ENCODE assay signal across 8 mouse cellular contexts in the genomic region with DNA sequence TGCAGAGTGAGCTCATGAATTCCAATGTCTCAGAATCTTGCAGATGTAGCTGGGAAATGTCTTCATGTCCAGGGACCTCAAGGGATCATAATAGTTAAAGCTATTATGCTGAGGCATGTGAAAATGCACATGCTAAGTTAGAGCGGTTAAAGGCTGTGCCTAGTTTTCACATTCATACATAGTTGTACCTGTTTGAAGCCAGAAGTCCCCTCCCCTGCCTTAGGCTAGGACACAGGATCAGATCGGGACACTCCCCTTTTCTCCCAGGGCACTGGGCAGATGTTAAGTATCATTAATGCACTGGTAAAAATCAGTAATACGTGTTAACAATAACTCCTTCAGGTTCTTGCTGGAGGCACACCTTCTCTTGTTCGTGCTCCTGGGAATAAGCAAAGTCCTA. TPM values are rescaled to one million over a fixed set of nuclear protein-coding genes. Genes with fewer than 3 reads are reported as not detected.
DNase-seq lines count a peak whose midpoint lies in the region; ATAC-seq and TF ChIP-seq lines count a peak whose summit lies in the region.

No protein-coding gene starts in this region.

- H3K27me3 ChIP-seq in kidney, embryonic 16.5 days (ENCODE audit: insufficient read depth, low read length) = peaks cover 3% of the 10 kb centered on the region; the same call in 1 of the 2 replicates
- no peaks in the 10 kb centered on the region for H3K27me3 ChIP-seq in embryonic facial prominence, embryonic 11.5 days (ENCODE audit: control insufficient read depth, insufficient read depth, low read length)
- no peaks in the 10 kb centered on the region for H3K27me3 ChIP-seq in hindbrain, postnatal 0 days (ENCODE audit: insufficient read depth, low read length)
- peaks cover 6% of the 10 kb centered on the region for H3K27me3 ChIP-seq in midbrain, embryonic 16.5 days (ENCODE audit: control insufficient read depth, insufficient read depth, low read depth, low read length)

- peaks cover 4% of the 10 kb centered on the region; the same call in 1 of the 2 replicates for H3K4me1 ChIP-seq in kidney, embryonic 16.5 days (ENCODE audit: insufficient read depth, low read length)
- no peaks in the 10 kb centered on the region for H3K4me1 ChIP-seq in embryonic facial prominence, embryonic 11.5 days (ENCODE audit: control insufficient read depth, insufficient read depth, low read length)
- H3K4me1 ChIP-seq in hindbrain, postnatal 0 days (ENCODE audit: insufficient read depth, low read length) = no peaks in the 10 kb centered on the region
- peaks cover 9% of the 10 kb centered on the region; the same call in 1 of the 2 replicates for H3K4me1 ChIP-seq in midbrain, embryonic 16.5 days (ENCODE audit: control insufficient read depth, insufficient read depth, low read length)

- ATAC-seq in kidney, embryonic 16.5 days (ENCODE audit: low FRiP score, low TSS enrichment) = peak; percentile 68; the same call in 1 of the 2 replicates
- ATAC-seq in embryonic facial prominence, embryonic 11.5 days (replicated peaks; ENCODE audit: insufficient number of reproducible peaks, low FRiP score, low TSS enrichment, low read depth) = peak; percentile 58; the same call in 1 of the 2 replicates
- no peak; the same call in 1 of the 2 replicates for ATAC-seq in hindbrain, postnatal 0 days
- ATAC-seq in midbrain, embryonic 16.5 days = peak; percentile 71
- no peak for ATAC-seq in inflammation-experienced regulatory T-cells, adult 6 months

- peak overlapping the region; percentile 48 for H3K4me3 ChIP-seq in kidney, embryonic 16.5 days (ENCODE audit: low read length)
- peak overlapping the region; percentile 27 for H3K4me3 ChIP-seq in embryonic facial prominence, embryonic 11.5 days (ENCODE audit: low read depth, low read length)
- peak overlapping the region; percentile 37 for H3K4me3 ChIP-seq in hindbrain, postnatal 0 days (ENCODE audit: low read length)
- H3K4me3 ChIP-seq in midbrain, embryonic 16.5 days (ENCODE audit: low read depth, low read length) = peak overlapping the region; percentile 45

- 62% methylated on average over 4 of the region's 4 CpGs for WGBS in kidney, embryonic 16.5 days
- 64% methylated on average over 4 of the region's 4 CpGs for WGBS in embryonic facial prominence, embryonic 11.5 days
- WGBS in hindbrain, postnatal 0 days = 59% methylated on average over 4 of the region's 4 CpGs
- WGBS in midbrain, embryonic 16.5 days = 54% methylated on average over 4 of the region's 4 CpGs

- TF ChIP-seq CTCF in hindbrain, postnatal 0 days (IDR thresholded peaks at IDR 0.05; ENCODE audit: low read depth) = no peak

- peak overlapping the region; percentile 54 for H3K9ac ChIP-seq in kidney, embryonic 16.5 days (replicated peaks; ENCODE audit: low read length)
- H3K9ac ChIP-seq in embryonic facial prominence, embryonic 11.5 days (replicated peaks; ENCODE audit: low read length) = no peak overlapping the region; the same call in 1 of the 2 replicates
- peak overlapping the region; percentile 57 for H3K9ac ChIP-seq in hindbrain, postnatal 0 days (replicated peaks; ENCODE audit: low read length)
- peak overlapping the region; percentile 70 for H3K9ac ChIP-seq in midbrain, embryonic 16.5 days (ENCODE audit: low read depth, low read length)

- no peak overlapping the region for H3K27ac ChIP-seq in kidney, embryonic 16.5 days (ENCODE audit: low read length)
- H3K27ac ChIP-seq in embryonic facial prominence, embryonic 11.5 days (replicated peaks; ENCODE audit: low read depth, low read length) = no peak overlapping the region
- no peak overlapping the region for H3K27ac ChIP-seq in hindbrain, postnatal 0 days
- H3K27ac ChIP-seq in midbrain, embryonic 16.5 days (ENCODE audit: low read length) = no peak overlapping the region

- H3K9me3 ChIP-seq in kidney, embryonic 16.5 days (ENCODE audit: low read length) = no peaks in the 10 kb centered on the region
- no peaks in the 10 kb centered on the region for H3K9me3 ChIP-seq in embryonic facial prominence, embryonic 11.5 days (replicated peaks; ENCODE audit: control insufficient read depth, low read length)
- H3K9me3 ChIP-seq in hindbrain, postnatal 0 days (ENCODE audit: low read length) = no peaks in the 10 kb centered on the region
- no peaks in the 10 kb centered on the region for H3K9me3 ChIP-seq in midbrain, embryonic 16.5 days (replicated peaks; ENCODE audit: control insufficient read depth, low read length, poor library complexity, severe bottlenecking)

- no peak for DNase-seq in kidney, adult 11 months
- no peak for DNase-seq in embryonic facial prominence, embryonic 11.5 days (ENCODE audit: low spot score)
- DNase-seq in hindbrain, postnatal 0 days (ENCODE audit: low spot score) = no peak
- no peak for DNase-seq in frontal cortex, adult 2 months (ENCODE audit: extremely low spot score in 1 of 2, low spot score in 1 of 2)
- no peak for DNase-seq in layer of hippocampus, adult 9-11 months

- H3K36me3 ChIP-seq in kidney, embryonic 16.5 days (ENCODE audit: insufficient read depth, low read length) = no peaks in the 10 kb centered on the region
- H3K36me3 ChIP-seq in embryonic facial prominence, embryonic 11.5 days (replicated peaks; ENCODE audit: control insufficient read depth, insufficient read depth, low read depth, low read length) = no peaks in the 10 kb centered on the region
- no peaks in the 10 kb centered on the region for H3K36me3 ChIP-seq in hindbrain, postnatal 0 days (ENCODE audit: insufficient read depth, low read length)
- no peaks in the 10 kb centered on the region for H3K36me3 ChIP-seq in midbrain, embryonic 16.5 days (ENCODE audit: control insufficient read depth, insufficient read depth, low read length)

- peak overlapping the region; percentile 63 for H3K4me2 ChIP-seq in kidney, embryonic 16.5 days (replicated peaks; ENCODE audit: low read depth, low read length)
- peak overlapping the region; percentile 60 for H3K4me2 ChIP-seq in embryonic facial prominence, embryonic 11.5 days (ENCODE audit: low read depth, low read length)
- H3K4me2 ChIP-seq in hindbrain, postnatal 0 days (ENCODE audit: low read depth, low read length) = peak overlapping the region; percentile 68
- peak overlapping the region; percentile 82 for H3K4me2 ChIP-seq in midbrain, embryonic 16.5 days (ENCODE audit: low read length)

RNA-seq across cellular contexts. Expression of a gene that starts 51.6 kb away (rescaled TPM):
- 10.7 and 11.8 TPM in 2 replicates for polyA plus RNA-seq in kidney, embryonic 16.5 days (2015; fragmentation: Nextera tagmentation; extraction: Ambion mirVana)
- polyA plus RNA-seq in embryonic facial prominence, embryonic 11.5 days (2014; fragmentation: Nextera tagmentation; extraction: Ambion mirVana) = 9.3 and 11.8 TPM in 2 replicates
- 16.9 and 18.7 TPM in 2 replicates for total RNA-seq in hindbrain, postnatal 0 days (2014; rRNA removed)
- polyA plus RNA-seq in hindbrain, postnatal 0 days (2015; fragmentation: Nextera tagmentation; extraction: Ambion mirVana) = 26.5 and 27.8 TPM in 2 replicates
- 18.8 and 20.7 TPM in 2 replicates for polyA plus RNA-seq in midbrain, embryonic 16.5 days (2015; fragmentation: Nextera tagmentation; extraction: Ambion mirVana)
- 1 to 10 TPM; 3.5 to 4.6 (median 4.0) TPM for polyA plus RNA-seq in inflammation-experienced regulatory T-cells, adult 6 months (2017; shearing (Covaris generic))
- 51.4 and 55.9 TPM in 2 replicates for polyA plus RNA-seq in frontal cortex, adult 2 months (2012; rRNA removed)

Comparison
In these comparisons a context has a peak if more than half of its experiments do, and no peak if none do; other contexts are left out.
1. ATAC-seq: peak in kidney, embryonic 16.5 days (single experiment), embryonic facial prominence, embryonic 11.5 days (single experiment) and midbrain, embryonic 16.5 days (single experiment); none in hindbrain, postnatal 0 days (single experiment) and inflammation-experienced regulatory T-cells, adult 6 months (single experiment).
2. Peak in every context shown above with its lines, with median percentiles within 50 percentile points of each other: H3K4me2 ChIP-seq and H3K4me3 ChIP-seq.